Mouse (Mus musculus) stomach, postnatal 0 days (tissue): Measurements from ENCODE around the gene Sema3g. TPM values are rescaled to one million over a fixed set of nuclear protein-coding genes. Genes with fewer than 3 reads are reported as not detected.
A peak's percentile ranks its signal among the peaks of the same experiment; 100 is the strongest.

ENCODE experiments used
- ATAC-seq: fragments of 200-750 bp; cut with Nextera tagmentation; 2 replicates; pipeline ENCODE4 v1.8.0; 2017; ENCODE audit not compliant: low FRiP score, low TSS enrichment
- DNase-seq: peaks from one replicate; pipeline ENCODE4 v3.0.0-alpha.2; 2016; ENCODE audit warnings: low spot score
- H3K27ac ChIP-seq: fragments of 300-500 bp; sonication (generic); replicated peaks from 2 replicates; pipeline ENCODE4 v1.5.1; 2014; ENCODE audit warnings: mild to moderate bottlenecking, control low read depth
- H3K27me3 ChIP-seq: fragments of 300-500 bp; sonication (generic); 2 replicates; pipeline ENCODE4 v1.6.1; 2014; ENCODE audit warnings: low read length; ENCODE audit not compliant: control insufficient read depth, insufficient read depth
- H3K36me3 ChIP-seq: fragments of 300-500 bp; sonication (generic); 2 replicates; pipeline ENCODE4 v1.6.1; 2014; ENCODE audit warnings: low read length, mixed read lengths; ENCODE audit not compliant: control insufficient read depth, insufficient read depth
- H3K4me1 ChIP-seq: fragments of 300-500 bp; sonication (generic); replicated peaks from 2 replicates; pipeline ENCODE4 v1.6.1; 2014; ENCODE audit warnings: antibody characterized with exemption; ENCODE audit not compliant: control insufficient read depth, insufficient read depth
- H3K4me2 ChIP-seq: fragments of 300-500 bp; sonication (generic); replicated peaks from 2 replicates; pipeline ENCODE4 v1.6.1; 2014; ENCODE audit warnings: low read depth, mild to moderate bottlenecking, control low read depth, moderate library complexity
- H3K4me3 ChIP-seq: fragments of 300-500 bp; sonication (generic); 2 replicates; pipeline ENCODE4 v1.5.1; 2014; ENCODE audit warnings: low read depth, low read length, control low read depth
- H3K9ac ChIP-seq: fragments of 300-500 bp; sonication (generic); 2 replicates; pipeline ENCODE4 v1.6.1; 2014; ENCODE audit warnings: mild to moderate bottlenecking, low read length, control low read depth, mixed read lengths
- H3K9me3 ChIP-seq: fragments of 300-500 bp; sonication (generic); 2 replicates; pipeline ENCODE4 v1.6.1; 2016; ENCODE audit warnings: low read length; ENCODE audit not compliant: control insufficient read depth
- CTCF ChIP-seq: IDR thresholded peaks from 2 replicates; pipeline ENCODE4 v1.5.1; 2016; ENCODE audit warnings: antibody characterized with exemption, low read depth, mild to moderate bottlenecking, moderate library complexity
- EP300 ChIP-seq: optimal IDR thresholded peaks from 2 replicates; pipeline ENCODE3; 2016; ENCODE audit warnings: antibody characterized with exemption
- WGBS: fragments of 180-500 bp; shearing (Covaris S2); extraction: QIAGEN DNeasy Blood & Tissue Kit; methylation state at CpG from one replicate; pipeline ENCODE4 v1.1.7; 2014; 5-methylcytosine and 5-hydroxymethylcytosine counted together
- polyA plus RNA-seq: library from polyadenylated mRNA; unstranded; fragments of >200 nt; fragmentation: Nextera tagmentation; extraction: Ambion mirVana; gene quantifications from 2 replicates; pipeline ENCODE4 v1.2.1, GENCODE M21; 2015

Sema3g gene
- polyA plus RNA-seq, 1 experiment from 2014 or later = 0.38 TPM

- Histone ChIP-seq H3K9me3 (no peaks in the 10 kb centered on the region), H3K27me3 (no peaks in the 10 kb centered on the region), H3K4me1 (no peaks in the 10 kb centered on the region; the same call in 1 of the 2 replicates), H3K36me3 (peaks cover 25% of the 10 kb centered on the region), H3K9ac (peak overlapping the region; percentile 94), H3K4me2 (peak overlapping the region; percentile 75), H3K27ac (peak overlapping the region; percentile 92), H3K4me3 (peak overlapping the region; percentile 78)
- TF ChIP-seq EP300 = no peak
- WGBS = 0% methylated on average over 38 of the region's 39 CpGs
- ATAC-seq = peak; percentile 57
- DNase-seq = peak; percentile 68
Observed at GRCm38 (mm10) chr14:31205562-31206467, 11.8 kb upstream of the Sema3g start.

- Histone ChIP-seq H3K9me3 (no peaks in the 10 kb centered on the region), H3K9ac (peak overlapping the region; percentile 94), H3K27me3 (no peaks in the 10 kb centered on the region), H3K4me2 (peak overlapping the region; percentile 75), H3K4me3 (peak overlapping the region; percentile 78), H3K27ac (peak overlapping the region; percentile 92), H3K4me1 (no peaks in the 10 kb centered on the region; the same call in 1 of the 2 replicates), H3K36me3 (peaks cover 22% of the 10 kb centered on the region)
- under 1% methylated on average over 48 of the region's 48 CpGs for WGBS
- ATAC-seq (peak; percentile 81), DNase-seq (peak; percentile 96)
- no peak for TF ChIP-seq EP300
- TF ChIP-seq CTCF = peak; percentile 9; the same call in 1 of the 2 replicates
Observed at GRCm38 (mm10) chr14:31206472-31206981, 11.1 kb upstream of the Sema3g start.

DNA sequence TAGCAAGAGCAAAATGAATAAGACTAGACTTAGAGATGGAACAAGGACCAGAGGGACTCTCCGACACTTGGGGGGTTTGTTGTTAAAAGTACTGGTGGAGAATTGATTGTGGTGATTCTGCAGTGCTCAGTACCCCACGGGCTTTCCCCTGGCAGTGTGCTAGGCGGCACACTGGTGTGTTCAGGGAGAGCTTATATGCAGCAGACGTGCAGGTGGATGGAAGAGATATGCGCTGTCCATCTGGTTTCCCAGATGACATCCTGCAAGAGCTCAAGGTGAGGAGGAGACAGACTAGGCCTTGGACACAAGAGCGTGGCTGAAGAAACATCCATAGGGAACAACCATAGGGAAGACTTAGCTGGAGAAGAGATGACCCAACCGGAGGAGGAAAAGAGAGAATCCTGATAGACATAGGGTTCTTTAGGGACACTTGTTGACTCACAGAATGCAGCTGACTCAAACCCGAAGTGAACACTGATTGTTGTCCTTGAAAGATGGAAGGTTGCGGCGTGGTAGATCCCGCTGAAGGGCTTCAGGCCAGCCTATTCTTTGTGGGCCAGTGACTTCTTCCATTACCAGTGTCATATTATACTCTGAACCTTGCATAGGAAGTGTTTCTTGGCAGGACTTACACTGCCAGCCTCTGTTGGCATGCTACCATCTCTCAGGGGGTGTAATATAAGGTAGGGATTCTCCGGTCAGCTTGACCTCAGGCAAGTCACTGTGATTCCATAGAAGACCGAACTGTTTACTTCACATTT is 10.4 kb upstream of the Sema3g start:
- no peak for DNase-seq
- 75% methylated on average over 13 of the region's 13 CpGs for WGBS
- peak overlapping the region; percentile 92 for H3K27ac ChIP-seq

GRCm38 (mm10) chr14:31208084-31208483 is 9.6 kb upstream of the Sema3g start, which contains the start of gene Tnnc1:
Tnnc1 (plus strand) TSS chr14:31208312.
- DNase-seq = no peak
- TF ChIP-seq EP300 = no peak
- no peak for TF ChIP-seq CTCF
- Histone ChIP-seq H3K4me3 (no peak within 1 kb of the TSS), H3K27ac (no peak within 1 kb of the TSS), H3K4me2 (no peak within 1 kb of the TSS), H3K9ac (no peak within 1 kb of the TSS), H3K27me3 (no peaks in the 10 kb centered on the region), H3K36me3 (peaks cover 9% of the 10 kb centered on the region; the same call in 1 of the 2 replicates), H3K9me3 (no peaks in the 10 kb centered on the region), H3K4me1 (no peaks in the 10 kb centered on the region; the same call in 1 of the 2 replicates)
- WGBS = 60% methylated on average over 2 of the region's 2 CpGs
- no peak for ATAC-seq

More for the DNA sequence above, 10.4 kb upstream of the Sema3g start:
- Histone ChIP-seq H3K36me3 (peaks cover 15% of the 10 kb centered on the region), H3K27me3 (no peaks in the 10 kb centered on the region), H3K4me1 (no peaks in the 10 kb centered on the region; the same call in 1 of the 2 replicates), H3K9me3 (no peaks in the 10 kb centered on the region), H3K4me3 (peak overlapping the region; percentile 78), H3K9ac (peak overlapping the region; percentile 94), H3K4me2 (peak overlapping the region; percentile 75)
- ATAC-seq = 0 out of 2 replicates have a peak, but pooled peaks have one; percentile 7
- TF ChIP-seq CTCF (no peak), EP300 (no peak)

DNA sequence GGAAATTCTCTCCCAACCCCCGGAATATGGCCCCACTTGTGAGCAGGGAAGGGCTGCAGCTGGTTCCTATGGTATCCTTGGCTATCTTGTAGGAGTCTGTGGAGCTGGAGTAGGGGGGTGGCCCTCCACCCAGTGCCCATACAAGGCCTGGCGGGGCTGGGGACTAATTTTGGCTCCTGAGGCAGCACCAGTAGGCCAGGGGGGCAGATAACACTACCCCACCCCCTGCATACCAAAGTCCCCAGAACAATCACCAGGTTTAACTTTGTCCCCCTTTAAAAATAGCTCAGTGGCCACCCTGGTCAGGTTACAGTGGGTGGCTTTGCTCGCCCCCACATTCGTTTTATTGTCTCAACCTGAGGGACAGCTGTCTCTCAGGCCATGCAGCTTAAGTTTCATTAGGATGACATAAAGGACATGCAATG is 8.5 kb upstream of the Sema3g start:
- Histone ChIP-seq H3K4me1 (no peaks in the 10 kb centered on the region; the same call in 1 of the 2 replicates), H3K36me3 (no peaks in the 10 kb centered on the region; the same call in 1 of the 2 replicates), H3K9me3 (no peaks in the 10 kb centered on the region), H3K27me3 (no peaks in the 10 kb centered on the region), H3K9ac (no peak overlapping the region), H3K4me3 (no peak overlapping the region), H3K27ac (no peak overlapping the region), H3K4me2 (no peak overlapping the region)
- ATAC-seq (no peak), DNase-seq (no peak)
- WGBS = 77% methylated on average over 4 of the region's 4 CpGs
- no peak for TF ChIP-seq CTCF
- no peak for TF ChIP-seq EP300
